30 mouse cellular contexts compared by ENCODE assay signal in the genomic region with DNA sequence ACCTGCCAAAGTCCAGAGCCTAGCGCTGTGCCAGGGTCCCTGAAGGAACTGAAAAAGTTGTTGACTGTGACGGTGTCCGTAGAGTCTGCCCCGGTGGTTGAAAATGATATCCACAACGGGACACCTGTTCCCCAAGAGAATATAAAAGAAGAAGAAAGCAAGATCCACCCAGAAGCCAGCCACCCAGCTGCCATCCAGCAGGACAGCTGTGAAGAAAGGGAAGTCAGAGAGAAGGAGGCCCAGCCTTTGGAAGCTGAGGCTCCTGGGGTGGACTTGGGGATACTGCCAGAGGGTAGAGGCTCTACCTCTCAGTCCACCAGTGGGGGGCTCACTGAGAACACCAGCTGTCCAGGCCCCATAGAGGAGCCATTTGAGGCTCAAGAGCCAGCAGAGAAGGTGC. TPM values are rescaled to one million over a fixed set of nuclear protein-coding genes. Genes with fewer than 3 reads are reported as not detected.
DNase-seq lines count a peak whose midpoint lies in the region; ATAC-seq and TF ChIP-seq lines count a peak whose summit lies in the region.
"Had no signal": no experiment of that assay in that cellular context is flagged by ENCODE, and none has a peak within 500 bp of the region (broad histone marks: within the 10 kb centered on the region; RNA-seq: fewer than 3 reads in every experiment).

No protein-coding gene starts in this region.

- peak; percentile 55 to 63 for DNase-seq in spleen, postnatal 36 days (ENCODE audit: low spot score in 2 of 2)
- no peak for DNase-seq in spleen, adult 12 weeks (ENCODE audit: low spot score)
- no peak for DNase-seq in kidney, postnatal 36 days
- no peak for DNase-seq in retina, embryonic 14.5 days (ENCODE audit: low spot score)
- DNase-seq: adrenal gland, postnatal 10 days; cerebellum, adult 11-12 months; cerebellum, adult 9-11 months; gastrocnemius, adult 2 months; gastrocnemius, postnatal 36 days; heart, adult 2 months; heart, postnatal 4 days; kidney, adult 8-10 months; liver, embryonic 13.5 days; lung, adult 2 months; lung, postnatal 10 days; right cerebral cortex, adult 18-20 months; right cerebral cortex, postnatal 4 days; thymus, postnatal 4 days had no signal

- TF ChIP-seq CTCF in bone marrow, adult 2 months (IDR thresholded peaks at IDR 0.05; ENCODE audit: control insufficient read depth, insufficient read depth, low read length) = no peak

- ATAC-seq in megakaryocyte progenitor cell, adult 5-6 weeks (replicated peaks; ENCODE audit: poor library complexity) = peak; percentile 35
- ATAC-seq: forebrain, embryonic 16.5 days; intestine, embryonic 16.5 days; midbrain, embryonic 16.5 days; Patski had no signal

- WGBS in bone marrow, adult 2 months = 64% methylated on average over 5 of the region's 5 CpGs

- no peak for TF ChIP-seq POLR2A in bone marrow, adult 2 months (IDR thresholded peaks at IDR 0.05; ENCODE audit: borderline replicate concordance, control insufficient read depth, low read depth, low read length)

- H3K4me3 ChIP-seq in bone marrow, adult 2 months (replicated peaks; ENCODE audit: control insufficient read depth, low read depth, low read length) = no peak overlapping the region
- H3K4me3 ChIP-seq: erythroblast, embryonic 14.5 days; gastrocnemius, adult 2 months; heart, adult 2 months; heart, embryonic 12.5 days; hindbrain, embryonic 13.5 days; left cerebral cortex, adult 2 months; liver, embryonic 13.5 days; midbrain, embryonic 10.5 days had no signal

- H3K27ac ChIP-seq in bone marrow, adult 2 months (ENCODE audit: control insufficient read depth, insufficient read depth, low read depth, low read length, poor library complexity) = peak overlapping the region; percentile 55
- H3K27ac ChIP-seq: gastrocnemius, adult 2 months; heart, adult 2 months; hindbrain, embryonic 13.5 days; left cerebral cortex, adult 2 months; liver, embryonic 13.5 days; macrophage; midbrain, embryonic 10.5 days had no signal

- H3K4me1 ChIP-seq in bone marrow, adult 2 months (ENCODE audit: control insufficient read depth, insufficient read depth, low read length) = no peaks in the 10 kb centered on the region
- H3K4me1 ChIP-seq: hindbrain, embryonic 13.5 days; midbrain, embryonic 10.5 days had no signal

RNA-seq across cellular contexts. Expression of gene Edem3, which starts 37.5 kb away (rescaled TPM):
- 4.0 and 8.6 TPM in 2 replicates for polyA plus RNA-seq in bone marrow, adult 2 months (2011; ENCODE audit: insufficient read depth, insufficient read length, low replicate concordance, missing spikeins)
- 20.5 and 21.1 TPM in 2 replicates for total RNA-seq in megakaryocyte progenitor cell, adult 5-6 weeks (2015)
- 30.3 and 36.6 TPM in 2 replicates for total RNA-seq in megakaryocyte progenitor cell, adult 5-6 weeks (2017)

Comparison
In these comparisons a context has a peak if more than half of its experiments do, and no peak if none do; other contexts are left out.
1. DNase-seq: peak in spleen, postnatal 36 days (2 of 2); none in spleen, adult 12 weeks (single experiment), kidney, postnatal 36 days (0 of 2) and retina, embryonic 14.5 days (single experiment).